Mouse (Mus musculus): ENCODE data around the gene Tgfb1.

GRCm38 (mm10) chr7:25711731-25712197, 25.0 kb downstream of the Tgfb1 start:
- TF ChIP-seq CTCF (IDR thresholded peaks at IDR 0.05; ENCODE audit: control insufficient read depth, insufficient read depth, low read length) (no peak), POLR2A (IDR thresholded peaks at IDR 0.05; ENCODE audit: borderline replicate concordance, control insufficient read depth, low read depth, low read length) (peak; percentile 17; the same call in 1 of the 2 replicates)
